12 mouse cellular contexts compared by ENCODE assay signal in the genomic region with DNA sequence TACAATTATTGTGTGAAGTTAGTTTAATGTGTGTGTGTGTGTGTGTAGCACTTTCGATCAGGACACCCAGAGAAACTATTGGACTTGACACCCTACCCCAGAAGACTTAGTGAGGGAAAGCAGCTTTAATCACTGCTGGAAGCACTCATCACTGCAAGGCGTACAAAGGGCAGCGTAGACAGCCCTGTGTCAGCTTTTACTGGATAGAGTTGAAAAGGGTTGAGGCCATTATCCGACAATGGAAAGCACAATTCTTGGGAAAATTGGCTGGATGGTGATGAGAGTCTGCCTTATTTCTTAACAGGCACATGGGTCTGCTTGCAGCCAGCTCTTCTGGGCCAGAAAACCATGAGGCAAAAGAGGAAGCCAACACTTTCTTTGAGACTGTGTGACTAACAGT. TPM values are rescaled to one million over a fixed set of nuclear protein-coding genes. Genes with fewer than 3 reads are reported as not detected.
DNase-seq lines count a peak whose midpoint lies in the region; ATAC-seq and TF ChIP-seq lines count a peak whose summit lies in the region.
"Had no signal": no experiment of that assay in that cellular context is flagged by ENCODE, and none has a peak within 500 bp of the region (broad histone marks: within the 10 kb centered on the region; RNA-seq: fewer than 3 reads in every experiment).

No protein-coding gene starts in this region.

- DNase-seq in hindbrain, embryonic 11.5 days (ENCODE audit: low spot score): no peak
- no peak for DNase-seq in liver, postnatal 0 days
- no peak for DNase-seq in right cerebral cortex, postnatal 25 days
- DNase-seq: cerebellum, adult 11 months; lung, adult 18-20 months; thymus, postnatal 25 days had no signal

- no peaks in the 10 kb centered on the region for H3K9me3 ChIP-seq in hindbrain, embryonic 12.5 days (replicated peaks)
- no peaks in the 10 kb centered on the region for H3K9me3 ChIP-seq in hindbrain, embryonic 11.5 days (ENCODE audit: control insufficient read depth, low read length)
- H3K9me3 ChIP-seq in liver, embryonic 15.5 days (replicated peaks): no peaks in the 10 kb centered on the region
- H3K9me3 ChIP-seq in liver, postnatal 0 days (ENCODE audit: low read length): no peaks in the 10 kb centered on the region
- H3K9me3 ChIP-seq in embryonic facial prominence, embryonic 13.5 days: no peaks in the 10 kb centered on the region
- H3K9me3 ChIP-seq in intestine, embryonic 16.5 days (ENCODE audit: control insufficient read depth, low read length): no peaks in the 10 kb centered on the region

- no peak for TF ChIP-seq CTCF in liver, postnatal 0 days (IDR thresholded peaks at IDR 0.05; ENCODE audit: low read depth)

- no peak for ATAC-seq in hindbrain, embryonic 12.5 days (ENCODE audit: low FRiP score)
- no peak for ATAC-seq in hindbrain, embryonic 11.5 days (ENCODE audit: low FRiP score)
- ATAC-seq in liver, embryonic 15.5 days (ENCODE audit: insufficient read depth): no peak
- no peak for ATAC-seq in liver, postnatal 0 days
- no peak for ATAC-seq in embryonic facial prominence, embryonic 13.5 days (ENCODE audit: insufficient number of reproducible peaks, insufficient read depth, low FRiP score, low TSS enrichment, low read depth)
- ATAC-seq in intestine, embryonic 16.5 days: no peak
- ATAC-seq: CD4-positive, CD25-positive, alpha-beta regulatory T cell, adult 4 months; inflammation-experienced regulatory T-cells, adult 6 months had no signal

- H3K4me1 ChIP-seq in hindbrain, embryonic 12.5 days: peaks cover 10% of the 10 kb centered on the region
- H3K4me1 ChIP-seq in hindbrain, embryonic 11.5 days (replicated peaks; ENCODE audit: control insufficient read depth, insufficient read depth, low read length): no peaks in the 10 kb centered on the region
- H3K4me1 ChIP-seq in liver, embryonic 15.5 days (replicated peaks): peaks cover 56% of the 10 kb centered on the region
- peaks cover 26% of the 10 kb centered on the region for H3K4me1 ChIP-seq in liver, postnatal 0 days (ENCODE audit: insufficient read depth)
- H3K4me1 ChIP-seq in embryonic facial prominence, embryonic 13.5 days: peaks cover 15% of the 10 kb centered on the region
- H3K4me1 ChIP-seq in intestine, embryonic 16.5 days (ENCODE audit: control insufficient read depth, insufficient read depth, low read length): peaks cover 16% of the 10 kb centered on the region

- no peaks in the 10 kb centered on the region for H3K36me3 ChIP-seq in hindbrain, embryonic 12.5 days
- no peaks in the 10 kb centered on the region for H3K36me3 ChIP-seq in hindbrain, embryonic 11.5 days (ENCODE audit: control insufficient read depth, insufficient read depth, low read length)
- H3K36me3 ChIP-seq in liver, embryonic 15.5 days (replicated peaks): no peaks in the 10 kb centered on the region
- H3K36me3 ChIP-seq in liver, postnatal 0 days (replicated peaks; ENCODE audit: insufficient read depth, low read length): no peaks in the 10 kb centered on the region
- no peaks in the 10 kb centered on the region; the same call in 1 of the 2 replicates for H3K36me3 ChIP-seq in embryonic facial prominence, embryonic 13.5 days
- no peaks in the 10 kb centered on the region for H3K36me3 ChIP-seq in intestine, embryonic 16.5 days (ENCODE audit: control insufficient read depth, insufficient read depth, low read length)

- TF ChIP-seq EP300 in liver, postnatal 0 days (IDR thresholded peaks at IDR 0.05; ENCODE audit: low read depth): no peak

- H3K4me3 ChIP-seq in hindbrain, embryonic 12.5 days: no peak overlapping the region
- H3K4me3 ChIP-seq in hindbrain, embryonic 11.5 days (ENCODE audit: low read depth, low read length): no peak overlapping the region
- H3K4me3 ChIP-seq in liver, embryonic 15.5 days (replicated peaks): no peak overlapping the region
- no peak overlapping the region for H3K4me3 ChIP-seq in liver, postnatal 0 days (ENCODE audit: low read depth, low read length)
- no peak overlapping the region for H3K4me3 ChIP-seq in embryonic facial prominence, embryonic 13.5 days
- no peak overlapping the region for H3K4me3 ChIP-seq in intestine, embryonic 16.5 days (ENCODE audit: low read length)

- 0 out of 2 replicates have a peak, but pooled peaks cover 3% of the 10 kb centered on the region for H3K27me3 ChIP-seq in hindbrain, embryonic 12.5 days
- no peaks in the 10 kb centered on the region for H3K27me3 ChIP-seq in hindbrain, embryonic 11.5 days (ENCODE audit: control insufficient read depth, insufficient read depth, low read length)
- H3K27me3 ChIP-seq in liver, embryonic 15.5 days: 0 out of 2 replicates have a peak, but pooled peaks cover 4% of the 10 kb centered on the region
- no peaks in the 10 kb centered on the region for H3K27me3 ChIP-seq in liver, postnatal 0 days (ENCODE audit: insufficient read depth, low read length)
- H3K27me3 ChIP-seq in embryonic facial prominence, embryonic 13.5 days: peaks cover 5% of the 10 kb centered on the region; the same call in 1 of the 2 replicates
- no peaks in the 10 kb centered on the region for H3K27me3 ChIP-seq in intestine, embryonic 16.5 days (replicated peaks; ENCODE audit: control insufficient read depth, insufficient read depth, low read length)

- peak overlapping the region; percentile 67; the same call in 1 of the 2 replicates for H3K4me2 ChIP-seq in hindbrain, embryonic 12.5 days (replicated peaks)
- H3K4me2 ChIP-seq in hindbrain, embryonic 11.5 days (replicated peaks; ENCODE audit: low read depth, low read length): no peak overlapping the region
- peak overlapping the region; percentile 82; the same call in 1 of the 2 replicates for H3K4me2 ChIP-seq in liver, embryonic 15.5 days
- H3K4me2 ChIP-seq in liver, postnatal 0 days (ENCODE audit: low read depth, low read length): no peak overlapping the region
- peak overlapping the region; percentile 77; the same call in 1 of the 2 replicates for H3K4me2 ChIP-seq in embryonic facial prominence, embryonic 13.5 days
- peak overlapping the region; percentile 59; the same call in 1 of the 2 replicates for H3K4me2 ChIP-seq in intestine, embryonic 16.5 days (ENCODE audit: low read depth, low read length)

- 60% methylated on average over 4 of the region's 4 CpGs for WGBS in hindbrain, embryonic 12.5 days
- 60% methylated on average over 4 of the region's 4 CpGs for WGBS in hindbrain, embryonic 11.5 days
- WGBS in liver, embryonic 15.5 days (ENCODE audit: insufficient replicate concordance): 77% methylated on average over 4 of the region's 4 CpGs
- WGBS in liver, postnatal 0 days (ENCODE audit: insufficient replicate concordance): 71% methylated on average over 4 of the region's 4 CpGs
- 56% methylated on average over 4 of the region's 4 CpGs for WGBS in embryonic facial prominence, embryonic 13.5 days
- WGBS in intestine, embryonic 16.5 days: 69% methylated on average over 4 of the region's 4 CpGs

- no peak overlapping the region for H3K9ac ChIP-seq in hindbrain, embryonic 12.5 days
- no peak overlapping the region for H3K9ac ChIP-seq in hindbrain, embryonic 11.5 days (ENCODE audit: low read depth, low read length)
- no peak overlapping the region; the same call in 1 of the 2 replicates for H3K9ac ChIP-seq in liver, embryonic 15.5 days
- H3K9ac ChIP-seq in liver, postnatal 0 days (replicated peaks): no peak overlapping the region
- no peak overlapping the region for H3K9ac ChIP-seq in embryonic facial prominence, embryonic 13.5 days
- H3K9ac ChIP-seq in intestine, embryonic 16.5 days (ENCODE audit: low read depth, low read length): no peak overlapping the region

- H3K27ac ChIP-seq in hindbrain, embryonic 12.5 days: no peak overlapping the region
- H3K27ac ChIP-seq in hindbrain, embryonic 11.5 days (ENCODE audit: low read depth, low read length): no peak overlapping the region
- H3K27ac ChIP-seq in liver, embryonic 15.5 days (replicated peaks): no peak overlapping the region
- no peak overlapping the region for H3K27ac ChIP-seq in liver, postnatal 0 days (ENCODE audit: low read depth)
- no peak overlapping the region for H3K27ac ChIP-seq in embryonic facial prominence, embryonic 13.5 days
- H3K27ac ChIP-seq in intestine, embryonic 16.5 days (ENCODE audit: low read length): peak overlapping the region; percentile 50; the same call in 1 of the 2 replicates

RNA-seq across cellular contexts. Expression of a gene that starts 1.2 kb away (rescaled TPM):
- polyA plus RNA-seq in hindbrain, embryonic 12.5 days (2016; fragmentation: Nextera tagmentation; extraction: Ambion mirVana): 29.7 and 32.1 TPM in 2 replicates
- polyA plus RNA-seq in hindbrain, embryonic 11.5 days (2014; fragmentation: Nextera tagmentation; extraction: Ambion mirVana): 22.5 and 22.9 TPM in 2 replicates
- 9.2 and 9.3 TPM in 2 replicates for polyA plus RNA-seq in liver, embryonic 15.5 days (2015; fragmentation: Nextera tagmentation; extraction: Ambion mirVana)
- polyA plus RNA-seq in liver, postnatal 0 days (2015; fragmentation: Nextera tagmentation; extraction: Ambion mirVana): 6.0 and 6.2 TPM in 2 replicates
- polyA plus RNA-seq in embryonic facial prominence, embryonic 13.5 days (2015; fragmentation: Nextera tagmentation; extraction: Ambion mirVana): 23.5 and 24.1 TPM in 2 replicates
- 38.6 and 47.1 TPM in 2 replicates for polyA plus RNA-seq in intestine, embryonic 16.5 days (2015; fragmentation: Nextera tagmentation; extraction: Ambion mirVana)

RNA-seq across cellular contexts. Expression of a gene that starts 45.9 kb away (rescaled TPM):
- polyA plus RNA-seq in hindbrain, embryonic 12.5 days (2016; fragmentation: Nextera tagmentation; extraction: Ambion mirVana): 5.0 and 6.5 TPM in 2 replicates
- polyA plus RNA-seq in hindbrain, embryonic 11.5 days (2014; fragmentation: Nextera tagmentation; extraction: Ambion mirVana): 5.5 and 6.5 TPM in 2 replicates
- 4.4 and 4.6 TPM in 2 replicates for polyA plus RNA-seq in liver, embryonic 15.5 days (2015; fragmentation: Nextera tagmentation; extraction: Ambion mirVana)
- polyA plus RNA-seq in liver, postnatal 0 days (2015; fragmentation: Nextera tagmentation; extraction: Ambion mirVana): 12.4 and 19.4 TPM in 2 replicates
- 8.0 and 8.4 TPM in 2 replicates for polyA plus RNA-seq in embryonic facial prominence, embryonic 13.5 days (2015; fragmentation: Nextera tagmentation; extraction: Ambion mirVana)
- polyA plus RNA-seq in intestine, embryonic 16.5 days (2015; fragmentation: Nextera tagmentation; extraction: Ambion mirVana): 6.8 and 7.0 TPM in 2 replicates

Comparison
In these comparisons a context has a peak if more than half of its experiments do, and no peak if none do; other contexts are left out.
1. H3K4me2 ChIP-seq: peak in hindbrain, embryonic 12.5 days (single experiment), liver, embryonic 15.5 days (single experiment), embryonic facial prominence, embryonic 13.5 days (single experiment) and intestine, embryonic 16.5 days (single experiment); none in hindbrain, embryonic 11.5 days (single experiment) and liver, postnatal 0 days (single experiment).